Mouse (Mus musculus) cerebellum, postnatal 4 days (tissue): ENCODE data around the gene Shb.

Experiments used
- DNase-seq, 2 experiments: peaks; one replicate each; pipeline ENCODE4 v3.0.0; 2022; ENCODE audit warnings: low spot score in 2 of 2, mixed read lengths in 1 of 2

The Shb gene

GRCm38 (mm10) chr4:45482271-45482670, 50.0 kb downstream of the Shb start:
- DNase-seq, result no peak

DNA sequence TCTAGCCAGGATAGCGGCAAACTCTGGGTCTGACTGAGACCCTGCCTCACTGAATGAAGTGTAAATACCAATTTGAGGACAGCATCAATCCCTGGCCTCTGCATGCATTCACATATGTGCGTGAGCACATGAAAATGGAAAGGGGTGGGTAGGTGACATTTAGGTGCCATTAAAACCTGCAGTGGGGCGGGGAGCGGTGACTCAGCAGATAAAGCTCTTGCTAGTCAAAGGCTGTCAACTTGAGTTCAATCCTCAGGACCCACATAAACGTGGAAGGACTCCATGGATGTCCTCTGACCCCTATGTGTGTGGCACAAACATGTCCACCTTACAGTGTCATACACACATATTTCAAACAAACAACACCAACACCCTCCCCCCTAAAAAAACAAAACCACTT, 50.8 kb downstream of the Shb start:
- DNase-seq, result no peak

GRCm38 (mm10) chr4:45480595-45480994, 51.7 kb downstream of the Shb start:
- no peak for DNase-seq

GRCm38 (mm10) chr4:45479433-45479832, 52.8 kb downstream of the Shb start:
- DNase-seq, result no peak

DNA sequence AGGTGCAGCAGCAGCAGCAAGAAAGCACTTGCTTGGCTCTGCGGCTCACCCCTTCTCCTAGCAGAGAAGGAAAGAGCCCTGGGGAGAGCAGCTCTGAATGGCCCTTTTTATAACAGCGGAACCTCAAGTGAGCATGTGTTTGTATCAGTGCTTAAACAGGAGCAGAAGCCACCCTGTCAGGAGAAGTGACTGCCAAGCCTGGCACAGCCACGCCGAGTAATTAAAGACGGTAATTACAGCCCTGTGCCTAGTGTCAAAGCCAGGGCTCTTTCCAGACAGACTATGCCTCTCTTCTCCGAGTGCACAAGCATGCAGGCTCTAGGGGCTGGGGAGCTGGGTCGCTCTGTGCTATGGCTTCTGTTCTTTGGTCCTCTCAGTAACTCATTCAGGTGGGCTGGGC, 54.1 kb downstream of the Shb start:
- DNase-seq, result peak in 1 of 2 experiments; percentile 63

DNA sequence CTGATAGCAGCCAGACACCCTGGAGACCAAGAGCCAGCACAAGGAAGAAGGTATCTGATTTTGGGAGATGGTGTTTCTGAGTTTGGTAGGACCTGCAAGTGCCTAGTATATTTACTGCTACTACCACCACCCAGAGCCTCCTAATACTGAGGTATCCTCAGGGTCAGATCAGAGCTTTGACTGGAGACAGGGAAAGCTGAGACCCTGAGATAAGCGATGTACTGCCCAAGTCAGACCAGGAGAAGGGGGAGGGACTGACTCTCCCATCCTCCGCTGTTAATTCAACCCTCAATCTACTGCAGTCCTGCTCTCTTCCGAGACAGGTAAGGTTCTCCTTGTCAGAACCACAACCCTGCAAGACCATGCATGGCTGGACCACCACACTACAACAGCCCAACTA, 55.2 kb downstream of the Shb start:
- DNase-seq, result no peak

GRCm38 (mm10) chr4:45474832-45475231, 57.4 kb downstream of the Shb start:
- no peak for DNase-seq

DNA sequence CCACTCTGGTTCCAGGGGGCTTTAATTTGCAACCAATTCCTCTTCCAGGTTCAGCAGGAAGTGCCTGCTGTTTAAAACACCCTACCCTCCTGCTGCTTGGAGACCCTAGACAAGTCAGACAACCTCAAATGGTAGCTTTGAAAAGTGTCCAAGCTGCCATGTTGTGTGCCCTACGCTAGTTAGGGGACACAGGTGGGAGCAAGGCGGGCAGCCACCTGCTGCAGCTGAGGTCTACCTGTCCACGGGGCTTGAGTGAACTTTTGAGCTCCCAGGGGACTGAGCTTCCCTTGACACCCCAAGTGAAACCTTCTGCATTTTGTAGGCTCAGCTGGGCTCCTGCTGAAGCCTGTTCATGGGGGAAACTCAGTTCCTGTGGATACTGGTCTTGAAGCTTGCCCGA, 58.1 kb downstream of the Shb start:
- DNase-seq, result no peak

GRCm38 (mm10) chr4:45473129-45473528, 59.1 kb downstream of the Shb start:
- DNase-seq, result peak; percentile 54 to 84

- DNase-seq, result no peak
These were observed 59.6 kb downstream of the Shb start for GRCm38 (mm10) chr4:45472706-45473105.

DNA sequence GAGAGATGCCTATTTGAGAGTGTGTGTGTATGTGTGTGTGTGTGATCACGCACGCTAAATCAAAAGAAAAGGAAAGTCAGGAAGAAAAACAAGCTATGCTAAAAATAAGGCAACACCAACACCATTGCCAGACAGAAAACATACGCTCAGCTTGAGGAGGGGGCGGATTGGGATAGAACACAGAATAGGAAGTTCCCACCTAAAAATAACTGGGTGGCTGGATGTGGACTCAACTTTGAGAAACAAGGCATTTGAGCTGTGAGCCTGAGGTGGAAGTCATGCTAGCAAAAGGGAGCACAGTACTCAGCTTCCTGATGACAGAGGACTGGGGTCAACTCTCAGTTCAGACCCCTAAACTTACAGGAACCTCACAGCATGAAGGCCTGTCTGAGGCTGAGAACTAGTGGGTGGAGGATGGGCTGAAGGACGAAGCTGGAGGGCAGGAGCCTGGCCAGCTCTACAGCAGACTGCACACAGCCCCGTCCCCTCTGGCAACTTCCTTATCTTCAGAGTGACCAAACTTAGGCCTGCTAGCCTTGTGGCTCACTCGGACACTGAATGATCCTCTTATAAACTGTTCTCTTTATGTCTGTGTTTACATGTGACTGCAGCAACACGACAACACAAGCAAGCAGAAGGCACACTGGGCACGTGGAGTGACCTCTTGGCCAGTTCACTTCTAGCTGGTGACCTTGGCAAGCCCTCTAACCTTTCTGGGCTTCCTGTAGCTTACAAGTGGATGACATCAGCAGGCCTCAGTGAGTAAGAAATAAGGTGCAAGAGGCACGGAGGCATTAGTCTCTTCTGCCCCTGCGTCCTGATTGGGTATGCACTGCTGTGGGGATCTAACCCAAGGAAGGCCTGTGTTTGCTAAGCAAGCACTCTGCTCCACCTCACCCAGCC, 60.4 kb downstream of the Shb start:
- DNase-seq, result no peak

- no peak for DNase-seq
These were observed 63.2 kb downstream of the Shb start for GRCm38 (mm10) chr4:45469057-45469456.

DNA sequence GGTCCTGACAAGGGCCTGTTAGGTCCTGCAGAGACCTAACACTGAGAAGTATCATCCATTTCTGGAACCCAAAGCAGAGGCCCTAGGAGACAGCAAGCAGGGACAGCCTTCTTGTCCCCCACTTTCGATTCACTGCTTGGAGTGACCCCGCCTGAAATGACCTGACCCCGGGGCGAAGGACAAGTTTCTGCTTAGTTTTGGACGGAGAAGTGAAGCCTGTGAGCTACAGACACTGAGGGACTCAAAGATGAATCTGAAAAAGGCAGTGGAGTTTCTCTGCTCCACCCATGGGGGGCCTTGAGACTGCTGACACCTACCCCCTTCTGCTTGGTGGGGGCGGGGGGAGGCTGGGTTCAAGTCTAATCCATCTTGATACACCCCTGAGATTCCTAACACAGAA, 63.8 kb downstream of the Shb start:
- DNase-seq, result no peak

DNA sequence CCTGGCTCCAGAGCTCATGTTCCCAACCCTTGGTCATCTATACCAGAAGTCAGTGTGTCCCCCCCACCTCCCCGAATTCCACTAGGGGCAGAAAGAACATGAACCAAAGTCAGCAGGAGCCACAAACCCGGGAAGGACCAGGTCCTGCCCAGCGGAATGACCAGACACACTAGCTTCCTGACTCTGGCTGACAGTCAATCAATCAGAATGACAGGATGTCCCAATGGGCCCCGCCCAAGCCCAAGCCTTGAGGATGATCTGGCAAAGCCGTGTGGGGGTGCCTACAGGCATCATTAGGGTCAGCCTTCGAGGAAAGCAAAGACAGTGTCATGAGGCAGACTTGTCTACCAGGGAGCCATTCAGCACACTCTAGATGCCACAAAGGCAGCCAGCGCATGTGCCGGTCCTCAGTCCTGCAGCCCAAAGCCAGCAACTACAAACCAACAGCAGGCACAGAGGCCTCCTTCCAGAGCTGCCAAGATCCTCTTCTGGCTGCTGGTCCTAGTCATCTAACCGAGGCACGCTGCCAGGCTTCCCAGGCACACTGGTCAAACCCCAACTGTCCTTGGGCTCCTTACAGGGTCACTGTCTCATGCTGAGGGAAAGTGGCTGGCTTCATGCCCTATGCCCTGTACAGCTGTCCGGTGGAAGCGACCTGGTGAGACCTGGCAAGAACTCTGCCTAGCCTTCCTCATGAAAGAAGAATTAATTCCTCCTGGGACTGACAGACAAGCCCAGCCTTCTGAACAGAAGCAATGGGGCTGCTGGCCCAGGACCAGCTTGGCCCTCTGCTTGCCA, 65.0 kb downstream of the Shb start:
- DNase-seq, result peak; percentile 46 to 88

DNA sequence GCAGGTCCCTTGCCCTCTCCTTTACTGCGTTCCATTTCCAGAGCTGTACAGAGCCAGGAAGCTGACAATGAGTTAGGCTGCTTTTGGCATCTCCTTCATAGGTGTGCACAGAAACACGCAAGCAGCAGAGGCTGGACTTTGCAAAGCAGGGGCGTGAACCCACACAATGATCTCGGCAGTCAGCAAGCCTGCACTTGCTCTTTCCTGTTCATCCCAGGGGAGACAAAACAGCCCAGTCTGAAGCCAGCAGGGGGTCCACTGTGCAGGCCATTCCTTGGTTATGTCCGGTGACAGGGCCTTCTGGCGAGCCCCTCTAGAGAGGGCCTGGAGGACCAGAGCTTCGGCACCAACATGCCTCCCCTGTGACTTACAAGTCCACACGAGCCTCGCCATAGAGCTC, 67.3 kb downstream of the Shb start:
- DNase-seq, result no peak

DNA sequence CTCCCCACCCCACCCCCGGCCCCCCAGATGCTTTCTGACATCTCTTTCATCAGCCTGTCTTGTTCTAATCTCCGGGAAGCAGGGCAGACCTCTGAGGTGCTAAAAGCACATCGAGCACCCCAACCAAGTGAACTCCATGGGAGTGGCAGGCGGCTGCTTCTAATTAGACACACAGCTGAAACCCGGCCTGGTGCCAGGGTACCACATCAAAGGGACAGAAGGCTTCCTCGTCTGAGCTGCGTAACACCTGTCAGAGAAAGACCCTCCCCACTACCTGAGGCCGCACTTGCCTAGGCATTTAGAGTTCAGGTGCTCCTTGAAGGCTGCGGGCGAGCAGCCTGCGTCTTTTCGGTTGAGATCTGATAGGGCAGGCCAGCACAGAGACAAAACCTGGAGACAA, 67.7 kb downstream of the Shb start:
- DNase-seq, result no peak

GRCm38 (mm10) chr4:45464123-45464522, 68.1 kb downstream of the Shb start:
- DNase-seq, result no peak

DNA sequence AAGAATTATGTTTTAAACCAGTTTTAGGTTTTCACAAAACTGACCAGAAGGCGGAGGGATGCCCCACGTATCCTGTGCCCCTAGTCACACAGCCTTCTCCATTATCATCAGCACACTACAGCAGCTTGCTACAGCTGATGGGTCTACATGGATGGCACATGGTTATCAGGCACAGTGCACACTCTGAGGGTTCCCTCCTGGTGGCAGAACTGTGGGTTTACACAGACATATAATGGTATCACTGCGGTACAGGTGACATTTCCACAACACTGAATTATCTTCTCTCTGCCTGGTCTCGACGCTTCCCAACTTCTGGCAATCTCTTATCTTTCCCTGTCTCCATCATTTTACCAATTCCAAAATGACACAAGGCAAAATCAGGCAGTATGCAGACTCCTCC, 69.6 kb downstream of the Shb start:
- no peak for DNase-seq

GRCm38 (mm10) chr4:45461661-45462060, 70.6 kb downstream of the Shb start:
- no peak for DNase-seq

- no peak for DNase-seq
These were observed 72.9 kb downstream of the Shb start for GRCm38 (mm10) chr4:45459375-45459774.

GRCm38 (mm10) chr4:45457543-45457942, 74.7 kb downstream of the Shb start:
- DNase-seq, result no peak

- no peak for DNase-seq
These were observed 77.3 kb downstream of the Shb start for GRCm38 (mm10) chr4:45455001-45455400.

GRCm38 (mm10) chr4:45453271-45453851, 78.9 kb downstream of the Shb start:
- no peak for DNase-seq
